Mouse (Mus musculus): Measurements from ENCODE around the gene Fam213b. TPM values are rescaled to one million over a fixed set of nuclear protein-coding genes. Genes with fewer than 3 reads are reported as not detected.

Gene Fam213b
- polyA plus RNA-seq (2014; fragmentation: Nextera tagmentation; extraction: Ambion mirVana) = 52.1 and 53.2 TPM in 2 replicates

DNA sequence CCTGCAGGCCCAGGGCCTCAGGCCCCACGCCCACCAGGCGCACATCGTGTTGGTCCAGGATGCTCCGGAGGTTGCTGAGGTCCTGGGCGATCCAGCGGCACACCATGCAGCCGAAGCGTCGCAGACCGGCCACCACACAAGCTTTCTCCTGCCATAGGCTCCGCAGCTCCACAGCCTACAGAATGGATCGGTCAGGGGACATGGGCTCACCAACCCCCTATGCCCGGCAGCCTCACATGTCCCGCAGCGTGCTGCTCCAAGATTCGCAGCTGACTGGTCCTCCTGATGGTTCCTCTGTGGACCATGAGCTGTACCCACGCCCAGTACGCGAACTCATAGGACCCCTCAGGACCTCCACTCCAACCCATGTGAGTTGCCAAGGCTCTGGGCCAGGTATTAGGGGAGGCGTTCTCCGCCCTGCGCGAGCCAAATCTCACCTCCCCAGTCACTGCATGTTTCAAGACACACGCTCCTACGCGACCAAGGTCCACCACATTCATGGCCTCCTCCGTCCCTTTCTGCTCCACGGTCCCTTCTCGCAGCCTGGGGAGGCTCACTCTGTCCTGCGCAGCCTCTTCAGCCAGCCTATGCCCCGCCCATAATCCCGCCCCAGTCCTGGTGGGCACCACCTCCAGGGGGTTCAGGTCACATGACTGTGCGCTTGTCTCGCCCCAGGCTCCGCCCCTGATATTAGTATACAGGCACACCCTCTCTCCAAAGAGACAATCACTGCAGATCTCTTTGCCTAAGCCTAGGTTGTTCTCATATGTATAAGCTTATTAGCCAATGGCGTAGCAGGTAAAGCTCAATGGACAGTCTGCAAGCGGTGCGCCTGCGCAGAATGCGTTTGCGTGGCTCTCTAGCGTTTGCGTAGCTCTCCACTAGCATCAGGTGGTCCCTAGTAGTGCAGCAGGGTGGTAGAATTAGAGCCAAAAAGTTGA, at the start of gene Fam213b:
Fam213b (minus strand) TSS at position 630 of the 941 bp plus-strand sequence.
- Histone ChIP-seq H3K36me3 (ENCODE audit: control insufficient read depth, insufficient read depth, low read length) (no peaks in the 10 kb centered on the region), H3K4me3 (replicated peaks; ENCODE audit: low read depth, low read length) (peak within 1 kb of the TSS; percentile 51), H3K9me3 (ENCODE audit: control insufficient read depth, low read length) (no peaks in the 10 kb centered on the region), H3K4me1 (ENCODE audit: control insufficient read depth, insufficient read depth, low read length) (peaks cover 19% of the 10 kb centered on the region), H3K4me2 (ENCODE audit: low read length) (peak within 1 kb of the TSS; percentile 86), H3K9ac (replicated peaks; ENCODE audit: low read length) (peak within 1 kb of the TSS; percentile 60), H3K27me3 (ENCODE audit: control insufficient read depth, insufficient read depth, low read length) (no peaks in the 10 kb centered on the region), H3K27ac (replicated peaks; ENCODE audit: low read depth, low read length) (peak within 1 kb of the TSS; percentile 53)
- DNase-seq (peak; percentile 94), ATAC-seq (ENCODE audit: low FRiP score, low TSS enrichment) (peak; percentile 96)
- WGBS = 3% methylated on average over 43 of the region's 43 CpGs

GRCm38 (mm10) chr4:154948066-154948939, 49.4 kb upstream of the Fam213b start:
- peak overlapping the region; percentile 75 for H3K27ac ChIP-seq (replicated peaks; ENCODE audit: low read depth, low read length)
- peaks cover 27% of the 10 kb centered on the region for H3K4me1 ChIP-seq (ENCODE audit: control insufficient read depth, insufficient read depth, low read length)
- 30% methylated on average over 14 of the region's 14 CpGs for WGBS
- H3K9me3 ChIP-seq (ENCODE audit: control insufficient read depth, low read length) = no peaks in the 10 kb centered on the region
- H3K27me3 ChIP-seq (ENCODE audit: control insufficient read depth, insufficient read depth, low read length) = no peaks in the 10 kb centered on the region
- no peak overlapping the region for H3K4me3 ChIP-seq (replicated peaks; ENCODE audit: low read depth, low read length)
- H3K4me2 ChIP-seq (ENCODE audit: low read length) = peak overlapping the region; percentile 31
- no peak overlapping the region for H3K9ac ChIP-seq (replicated peaks; ENCODE audit: low read length)
- peak; percentile 80 for DNase-seq
- ATAC-seq (ENCODE audit: low FRiP score, low TSS enrichment) = peak; percentile 62
- no peaks in the 10 kb centered on the region for H3K36me3 ChIP-seq (ENCODE audit: control insufficient read depth, insufficient read depth, low read length)

DNA sequence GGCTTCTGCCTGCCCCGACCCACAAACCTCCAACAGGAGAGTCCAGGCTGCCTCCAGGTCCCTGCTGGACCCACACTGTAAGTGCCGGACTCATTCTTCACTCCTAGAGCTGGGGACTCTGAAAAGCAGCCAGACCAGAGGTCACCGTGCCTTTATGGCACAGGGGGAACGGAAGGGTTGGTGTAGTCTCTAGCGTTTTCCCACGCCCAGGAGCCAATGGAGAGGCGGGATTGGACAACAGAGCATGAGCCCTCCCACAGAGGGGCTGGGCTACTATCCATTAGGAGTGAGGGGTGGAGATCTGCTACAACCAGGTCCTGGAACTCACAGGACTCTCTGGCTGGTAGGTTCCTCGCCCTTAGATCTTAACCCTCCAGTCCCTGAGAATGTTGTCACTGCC, 47.4 kb upstream of the Fam213b start:
- Histone ChIP-seq H3K9ac (replicated peaks; ENCODE audit: low read length) (peak overlapping the region; percentile 47), H3K4me2 (ENCODE audit: low read length) (peak overlapping the region; percentile 61), H3K36me3 (ENCODE audit: control insufficient read depth, insufficient read depth, low read length) (no peaks in the 10 kb centered on the region), H3K9me3 (ENCODE audit: control insufficient read depth, low read length) (no peaks in the 10 kb centered on the region), H3K27ac (replicated peaks; ENCODE audit: low read depth, low read length) (peak overlapping the region; percentile 64), H3K4me1 (ENCODE audit: control insufficient read depth, insufficient read depth, low read length) (peaks cover 20% of the 10 kb centered on the region), H3K27me3 (ENCODE audit: control insufficient read depth, insufficient read depth, low read length) (no peaks in the 10 kb centered on the region), H3K4me3 (replicated peaks; ENCODE audit: low read depth, low read length) (peak overlapping the region; percentile 33)
- under 1% methylated on average over 8 of the region's 8 CpGs for WGBS
- DNase-seq (peak; percentile 87), ATAC-seq (ENCODE audit: low FRiP score, low TSS enrichment) (peak; percentile 70; the same call in 1 of the 2 replicates)

DNA sequence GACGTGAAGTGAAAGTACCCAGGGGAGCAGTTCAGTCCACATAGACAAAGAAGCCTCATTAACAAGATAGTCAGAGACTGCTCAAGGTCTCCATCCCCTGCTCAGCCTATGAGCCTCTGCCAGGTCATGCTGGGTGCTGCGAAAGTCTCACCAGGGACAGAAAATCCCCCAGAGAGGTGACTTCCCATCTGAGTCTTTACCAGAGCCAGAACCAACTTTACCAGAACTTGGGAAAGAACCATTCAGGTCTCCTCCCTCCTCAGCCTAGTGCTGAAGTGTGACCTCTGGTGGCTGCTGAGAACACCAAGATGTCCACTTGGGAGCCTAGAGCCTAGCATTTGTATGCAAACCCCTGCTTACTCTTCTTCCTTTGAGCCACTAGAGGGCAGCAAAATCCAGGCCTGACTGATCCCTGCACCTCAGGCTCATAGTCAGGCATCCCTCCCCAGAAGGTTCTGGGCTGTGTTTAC, 45.2 kb upstream of the Fam213b start:
- Histone ChIP-seq H3K4me3 (replicated peaks; ENCODE audit: low read depth, low read length) (no peak overlapping the region), H3K9me3 (ENCODE audit: control insufficient read depth, low read length) (no peaks in the 10 kb centered on the region), H3K27ac (replicated peaks; ENCODE audit: low read depth, low read length) (no peak overlapping the region), H3K36me3 (ENCODE audit: control insufficient read depth, insufficient read depth, low read length) (no peaks in the 10 kb centered on the region), H3K9ac (replicated peaks; ENCODE audit: low read length) (no peak overlapping the region), H3K4me1 (ENCODE audit: control insufficient read depth, insufficient read depth, low read length) (peaks cover 20% of the 10 kb centered on the region; the same call in 1 of the 2 replicates), H3K4me2 (ENCODE audit: low read length) (no peak overlapping the region), H3K27me3 (ENCODE audit: control insufficient read depth, insufficient read depth, low read length) (no peaks in the 10 kb centered on the region)
- WGBS = 27% methylated on average over 2 of the region's 2 CpGs
- ATAC-seq (ENCODE audit: low FRiP score, low TSS enrichment) (peak; percentile 51), DNase-seq (peak; percentile 91)

DNA sequence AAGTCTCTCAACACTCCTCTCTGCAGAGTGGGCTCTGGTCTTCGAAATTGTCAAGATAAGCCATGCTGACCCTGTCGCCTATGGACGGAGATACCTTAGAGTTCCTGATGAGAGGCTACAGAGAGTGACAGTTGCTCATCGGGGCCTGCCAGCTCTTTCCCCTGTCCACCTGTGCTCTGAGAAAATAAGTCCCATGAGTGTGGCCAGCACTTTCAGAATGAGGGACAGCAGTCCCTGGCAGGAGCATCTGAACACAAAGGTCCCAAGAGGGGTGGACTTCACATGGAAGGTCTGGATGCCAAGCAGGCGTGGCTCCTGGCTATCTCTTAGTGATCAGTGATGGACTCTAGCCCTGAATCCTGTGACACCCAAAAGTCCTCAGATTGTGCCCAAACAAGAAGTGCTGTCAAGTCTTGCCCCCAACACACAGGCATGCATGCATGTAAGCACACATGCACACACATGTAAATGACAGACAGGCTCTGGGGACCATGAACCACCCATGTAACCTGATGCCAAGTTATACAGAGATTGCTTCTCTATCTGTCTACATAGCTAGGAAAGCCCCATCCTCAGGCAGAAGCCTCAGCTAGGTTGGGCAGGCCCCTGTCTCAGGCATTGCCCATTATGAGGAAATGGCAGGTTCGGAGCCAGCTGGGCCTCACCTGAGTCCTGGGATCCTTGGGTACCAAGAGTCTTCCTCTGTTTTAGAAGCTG, 44.5 kb upstream of the Fam213b start:
- ATAC-seq (ENCODE audit: low FRiP score, low TSS enrichment) = no peak
- Histone ChIP-seq H3K36me3 (ENCODE audit: control insufficient read depth, insufficient read depth, low read length) (no peaks in the 10 kb centered on the region), H3K27me3 (ENCODE audit: control insufficient read depth, insufficient read depth, low read length) (no peaks in the 10 kb centered on the region), H3K4me1 (ENCODE audit: control insufficient read depth, insufficient read depth, low read length) (peaks cover 14% of the 10 kb centered on the region; the same call in 1 of the 2 replicates), H3K9ac (replicated peaks; ENCODE audit: low read length) (no peak overlapping the region), H3K4me2 (ENCODE audit: low read length) (no peak overlapping the region), H3K27ac (replicated peaks; ENCODE audit: low read depth, low read length) (no peak overlapping the region), H3K9me3 (ENCODE audit: control insufficient read depth, low read length) (no peaks in the 10 kb centered on the region), H3K4me3 (replicated peaks; ENCODE audit: low read depth, low read length) (no peak overlapping the region)
- 88% methylated on average over 6 of the region's 6 CpGs for WGBS
- no peak for DNase-seq

- H3K27ac ChIP-seq (replicated peaks; ENCODE audit: low read depth, low read length) = no peak overlapping the region
- ATAC-seq (ENCODE audit: low FRiP score, low TSS enrichment) (no peak), DNase-seq (no peak)
- no peak overlapping the region for H3K4me2 ChIP-seq (ENCODE audit: low read length)
- H3K36me3 ChIP-seq (ENCODE audit: control insufficient read depth, insufficient read depth, low read length) = no peaks in the 10 kb centered on the region
- no peaks in the 10 kb centered on the region for H3K27me3 ChIP-seq (ENCODE audit: control insufficient read depth, insufficient read depth, low read length)
- H3K4me1 ChIP-seq (ENCODE audit: control insufficient read depth, insufficient read depth, low read length) = peaks cover 14% of the 10 kb centered on the region; the same call in 1 of the 2 replicates
- no peaks in the 10 kb centered on the region for H3K9me3 ChIP-seq (ENCODE audit: control insufficient read depth, low read length)
- H3K4me3 ChIP-seq (replicated peaks; ENCODE audit: low read depth, low read length) = no peak overlapping the region
- WGBS = 95% methylated on average over 10 of the region's 10 CpGs
- H3K9ac ChIP-seq (replicated peaks; ENCODE audit: low read length) = no peak overlapping the region
Observed at GRCm38 (mm10) chr4:154942632-154943322, 43.8 kb upstream of the Fam213b start.

GRCm38 (mm10) chr4:154941831-154942230, 42.9 kb upstream of the Fam213b start:
- ATAC-seq (ENCODE audit: low FRiP score, low TSS enrichment) (no peak), DNase-seq (no peak)
- Histone ChIP-seq H3K27me3 (ENCODE audit: control insufficient read depth, insufficient read depth, low read length) (no peaks in the 10 kb centered on the region), H3K27ac (replicated peaks; ENCODE audit: low read depth, low read length) (no peak overlapping the region), H3K4me2 (ENCODE audit: low read length) (no peak overlapping the region), H3K9ac (replicated peaks; ENCODE audit: low read length) (no peak overlapping the region), H3K4me3 (replicated peaks; ENCODE audit: low read depth, low read length) (no peak overlapping the region), H3K9me3 (ENCODE audit: control insufficient read depth, low read length) (no peaks in the 10 kb centered on the region), H3K36me3 (ENCODE audit: control insufficient read depth, insufficient read depth, low read length) (no peaks in the 10 kb centered on the region), H3K4me1 (ENCODE audit: control insufficient read depth, insufficient read depth, low read length) (peaks cover 14% of the 10 kb centered on the region; the same call in 1 of the 2 replicates)
- WGBS = 88% methylated on average over 5 of the region's 5 CpGs
